Mouse (Mus musculus) heart, embryonic 14.5 days (tissue): ENCODE data around the gene Zfp385b. TPM values are rescaled to one million over a fixed set of nuclear protein-coding genes. Genes with fewer than 3 reads are reported as not detected.
A peak's percentile ranks its signal among the peaks of the same experiment; 100 is the strongest.

Experiments
- ATAC-seq: fragments of 200-750 bp; cut with Nextera tagmentation; 2 replicates; pipeline ENCODE4 v1.8.0; 2017; ENCODE audit warnings: low read depth, moderate TSS enrichment; ENCODE audit not compliant: insufficient number of reproducible peaks, insufficient read depth, low FRiP score
- H3K27ac ChIP-seq, 2 experiments: fragments of 200-500 bp in 1 of 2; fragments of 300-500 bp in 1 of 2; sonication (generic) in 1 of 2; replicated peaks in 1 of 2; 2 replicates each; pipeline ENCODE4 v1.5.1; 2012 to 2014; ENCODE audit warnings: low read depth in 2 of 2, low read length in 2 of 2, control low read depth in 1 of 2, mild to moderate bottlenecking in 1 of 2, mixed read lengths in 1 of 2; ENCODE audit not compliant: control insufficient read depth in 1 of 2, insufficient read depth in 1 of 2
- H3K27me3 ChIP-seq: fragments of 300-500 bp; sonication (generic); 2 replicates; pipeline ENCODE4 v1.6.1; 2014; ENCODE audit warnings: mild to moderate bottlenecking, low read length, control low read depth; ENCODE audit not compliant: control insufficient read depth, insufficient read depth
- H3K36me3 ChIP-seq: fragments of 300-500 bp; sonication (generic); 2 replicates; pipeline ENCODE4 v1.6.1; 2014; ENCODE audit warnings: mild to moderate bottlenecking, control low read depth, low read length, mixed read lengths; ENCODE audit not compliant: control insufficient read depth, insufficient read depth
- H3K4me1 ChIP-seq, 2 experiments: fragments of 200-500 bp in 1 of 2; fragments of 300-500 bp in 1 of 2; sonication (generic) in 1 of 2; 2 replicates each; pipeline ENCODE4 v1.6.1; 2012 to 2014; ENCODE audit warnings: low read length in 2 of 2, control low read depth in 1 of 2, mixed read lengths in 1 of 2; ENCODE audit not compliant: control insufficient read depth in 2 of 2, insufficient read depth in 2 of 2
- H3K4me2 ChIP-seq: fragments of 300-500 bp; sonication (generic); 2 replicates; pipeline ENCODE4 v1.6.1; 2014; ENCODE audit warnings: mild to moderate bottlenecking, low read length
- H3K4me3 ChIP-seq, 2 experiments: fragments of 200-500 bp in 1 of 2; fragments of 300-500 bp in 1 of 2; sonication (generic) in 1 of 2; 2 replicates each; pipeline ENCODE4 v1.5.1; 2012 to 2014; ENCODE audit warnings: low read length in 2 of 2, mild to moderate bottlenecking in 2 of 2, control low read depth in 1 of 2, low read depth in 1 of 2, moderate library complexity in 1 of 2; ENCODE audit not compliant: control insufficient read depth in 1 of 2, insufficient read depth in 1 of 2
- H3K9ac ChIP-seq: fragments of 300-500 bp; sonication (generic); 2 replicates; pipeline ENCODE4 v1.6.1; 2014; ENCODE audit warnings: mild to moderate bottlenecking, low read length
- H3K9me3 ChIP-seq: fragments of 300-500 bp; sonication (generic); 2 replicates; pipeline ENCODE4 v1.6.1; 2016; ENCODE audit warnings: low read length, control low read depth; ENCODE audit not compliant: control insufficient read depth
- WGBS: fragments of 180-500 bp; shearing (Covaris S2); extraction: QIAGEN DNeasy Blood & Tissue Kit; methylation state at CpG from one replicate; pipeline ENCODE4 v1.1.7; 2014; 5-methylcytosine and 5-hydroxymethylcytosine counted together
- polyA plus RNA-seq: library from polyadenylated mRNA; unstranded; fragments of >200 nt; fragmentation: Nextera tagmentation; extraction: Ambion mirVana; gene quantifications from 2 replicates; pipeline ENCODE4 v1.2.1, GENCODE M21; 2014

Zfp385b gene
- polyA plus RNA-seq, 1 experiment from 2014 or later: 3.0 TPM

- no peak overlapping the region for H3K4me3 ChIP-seq
- 88% methylated on average over 4 of the region's 4 CpGs for WGBS
- H3K27me3 ChIP-seq: no peaks in the 10 kb centered on the region
- H3K36me3 ChIP-seq: no peaks in the 10 kb centered on the region
- no peaks in the 10 kb centered on the region for H3K9me3 ChIP-seq
- no peak overlapping the region for H3K9ac ChIP-seq
- H3K27ac ChIP-seq: no peak overlapping the region
- ATAC-seq: no peak
- H3K4me1 ChIP-seq: no peaks in the 10 kb centered on the region
- H3K4me2 ChIP-seq: no peak overlapping the region
Observed at GRCm38 (mm10) chr2:77618686-77619085, 200.8 kb downstream of the Zfp385b start.

- 74% methylated on average over 7 of the region's 7 CpGs for WGBS
- no peak for ATAC-seq
- H3K27ac ChIP-seq: no peak overlapping the region
Observed at GRCm38 (mm10) chr2:77610303-77610991, 209.0 kb downstream of the Zfp385b start.

GRCm38 (mm10) chr2:77609452-77609851 is 210.0 kb downstream of the Zfp385b start:
- Histone ChIP-seq H3K9me3 (no peaks in the 10 kb centered on the region), H3K4me2 (no peak overlapping the region), H3K36me3 (no peaks in the 10 kb centered on the region), H3K4me1 (peaks cover 4 to 24% of the 10 kb centered on the region in 2 experiments; a peak in 3 of 4 replicates), H3K4me3 (no peak overlapping the region), H3K9ac (no peak overlapping the region), H3K27ac (no peak overlapping the region), H3K27me3 (no peaks in the 10 kb centered on the region)
- no peak for ATAC-seq
- 79% methylated on average over 5 of the region's 5 CpGs for WGBS

More at GRCm38 (mm10) chr2:77610303-77610991, 209.0 kb downstream of the Zfp385b start:
- Histone ChIP-seq H3K27me3 (no peaks in the 10 kb centered on the region), H3K4me2 (no peak overlapping the region), H3K9me3 (no peaks in the 10 kb centered on the region), H3K36me3 (no peaks in the 10 kb centered on the region), H3K9ac (no peak overlapping the region), H3K4me3 (no peak overlapping the region), H3K4me1 (peaks cover 4 to 24% of the 10 kb centered on the region in 2 experiments; a peak in 3 of 4 replicates)

- H3K27me3 ChIP-seq: no peaks in the 10 kb centered on the region
- H3K4me3 ChIP-seq: no peak overlapping the region
- no peak overlapping the region for H3K9ac ChIP-seq
- peak; percentile 39; the same call in 1 of the 2 replicates for ATAC-seq
- H3K27ac ChIP-seq: no peak overlapping the region
- H3K36me3 ChIP-seq: no peaks in the 10 kb centered on the region
- WGBS: 29% methylated on average over 4 of the region's 4 CpGs
- H3K4me1 ChIP-seq: peaks cover 4 to 24% of the 10 kb centered on the region in 2 experiments; a peak in 3 of 4 replicates
- H3K4me2 ChIP-seq: no peak overlapping the region
- no peaks in the 10 kb centered on the region for H3K9me3 ChIP-seq
Observed at GRCm38 (mm10) chr2:77608666-77609065, 210.8 kb downstream of the Zfp385b start.

- 81% methylated on average over 7 of the region's 7 CpGs for WGBS
- no peak overlapping the region for H3K9ac ChIP-seq
- H3K36me3 ChIP-seq: no peaks in the 10 kb centered on the region
- no peak overlapping the region for H3K4me2 ChIP-seq
- H3K4me3 ChIP-seq: no peak overlapping the region
- ATAC-seq: no peak
- H3K9me3 ChIP-seq: no peaks in the 10 kb centered on the region
- H3K27ac ChIP-seq: no peak overlapping the region
- peaks cover 3 to 11% of the 10 kb centered on the region in 2 experiments; a peak in 3 of 4 replicates for H3K4me1 ChIP-seq
- H3K27me3 ChIP-seq: no peaks in the 10 kb centered on the region
Observed at GRCm38 (mm10) chr2:77593461-77593860, 226.0 kb downstream of the Zfp385b start.

GRCm38 (mm10) chr2:77592525-77592924 is 226.9 kb downstream of the Zfp385b start:
- Histone ChIP-seq H3K9me3 (peaks cover 1% of the 10 kb centered on the region; the same call in 1 of the 2 replicates), H3K4me3 (no peak overlapping the region), H3K4me1 (peaks cover 3 to 11% of the 10 kb centered on the region in 2 experiments; a peak in 3 of 4 replicates), H3K27me3 (no peaks in the 10 kb centered on the region), H3K9ac (no peak overlapping the region), H3K36me3 (no peaks in the 10 kb centered on the region), H3K4me2 (no peak overlapping the region), H3K27ac (no peak overlapping the region)
- no peak for ATAC-seq
- WGBS: 84% methylated on average over 6 of the region's 6 CpGs

GRCm38 (mm10) chr2:77589205-77589901 is 230.1 kb downstream of the Zfp385b start:
- peak overlapping the region; percentile 66 to 69 for H3K27ac ChIP-seq
- no peaks in the 10 kb centered on the region for H3K36me3 ChIP-seq
- WGBS: 59% methylated on average over 12 of the region's 12 CpGs

More at GRCm38 (mm10) chr2:77589205-77589901, 230.1 kb downstream of the Zfp385b start:
- Histone ChIP-seq H3K4me1 (peaks cover 3 to 11% of the 10 kb centered on the region in 2 experiments; a peak in 3 of 4 replicates), H3K9me3 (peaks cover 11% of the 10 kb centered on the region), H3K4me2 (peak overlapping the region; percentile 24), H3K27me3 (no peaks in the 10 kb centered on the region), H3K4me3 (no peak overlapping the region), H3K9ac (no peak overlapping the region)
- no peak for ATAC-seq
